Mouse (Mus musculus) ovary, adult 2 months (tissue): Measurements from ENCODE around the gene Smo. TPM values are rescaled to one million over a fixed set of nuclear protein-coding genes. Genes with fewer than 3 reads are reported as not detected.

Source experiments
- polyA plus RNA-seq: library from polyadenylated mRNA; depleted of rRNA; stranded (reverse); fragments of >200 nt; gene quantifications from 2 replicates; pipeline ENCODE4 v1.2.3, GENCODE M21; 2012; rRNA removed

Smo gene
- polyA plus RNA-seq = 131 and 133 TPM in 2 replicates

GRCm38 (mm10) chr6:29735336-29735688, at the start of gene Smo:
Gene Smo (plus strand): TSS chr6:29735503.

GRCm38 (mm10) chr6:29693953-29694352, 41.4 kb upstream of the Smo start, which contains the start of gene Tspan33:
Gene Tspan33 (plus strand): TSS chr6:29694222.

GRCm38 (mm10) chr6:29767813-29768660, 32.7 kb downstream of the Smo start, which contains the start of gene Ahcyl2:
Gene Ahcyl2 (plus strand): TSS chr6:29768011.

Other genes with a start within 250 kb of the Smo start
- 35.8 and 41.1 TPM in 2 replicates for gene Kcp, start 227.6 kb upstream of the Smo start, polyA plus RNA-seq
- 22.0 and 22.5 TPM in 2 replicates for gene Irf5, start 208.9 kb upstream of the Smo start, polyA plus RNA-seq
- 46.4 and 99.4 TPM in 2 replicates for gene Tnpo3, start 125.6 kb upstream of the Smo start, polyA plus RNA-seq
- gene Tspan33, start 41.3 kb upstream of the Smo start, polyA plus RNA-seq = 7.5 and 9.0 TPM in 2 replicates
- gene Ahcyl2, start 32.5 kb downstream of the Smo start, polyA plus RNA-seq = 20.6 and 22.4 TPM in 2 replicates
- gene Strip2, start 181.5 kb downstream of the Smo start, polyA plus RNA-seq = 0.84 and 1.2 TPM in 2 replicates